Mouse (Mus musculus) gonadal fat pad, adult 2 months (tissue): ENCODE measurements around the gene Dnal4. TPM values are rescaled to one million over a fixed set of nuclear protein-coding genes. Genes with fewer than 3 reads are reported as not detected.

Experiments used
- DNase-seq: peaks from one replicate; pipeline ENCODE4 v3.0.0-alpha.2; 2012; ENCODE audit warnings: low read depth
- polyA plus RNA-seq: library from polyadenylated mRNA; depleted of rRNA; stranded (reverse); fragments of >200 nt; gene quantifications from 2 replicates; pipeline ENCODE4 v1.2.3, GENCODE M21; 2012

Gene Dnal4
- polyA plus RNA-seq, 1 experiment = 42.0 TPM

DNA sequence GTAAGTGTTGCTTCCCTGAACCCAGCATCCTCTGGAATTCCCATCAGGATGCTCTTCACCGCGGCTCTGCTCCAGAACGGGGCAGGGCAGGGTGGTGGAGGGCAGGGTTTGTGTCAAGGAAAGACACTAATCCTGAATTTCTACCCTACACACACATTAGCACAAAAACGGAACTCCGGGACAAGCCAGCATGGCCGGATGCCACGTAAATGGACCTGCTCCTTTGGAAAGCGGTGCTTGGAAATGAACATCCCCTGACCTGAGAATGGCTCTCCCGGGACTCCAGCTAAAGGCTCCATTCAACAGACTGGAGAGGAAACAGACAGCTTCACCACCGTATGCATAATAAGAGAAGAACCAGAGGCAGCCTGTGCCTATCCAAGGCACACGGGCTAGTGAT is 23.1 kb upstream of the Dnal4 start:
- no peak for DNase-seq

GRCm38 (mm10) chr15:79798591-79798990 is 20.9 kb upstream of the Dnal4 start:
- no peak for DNase-seq

DNA sequence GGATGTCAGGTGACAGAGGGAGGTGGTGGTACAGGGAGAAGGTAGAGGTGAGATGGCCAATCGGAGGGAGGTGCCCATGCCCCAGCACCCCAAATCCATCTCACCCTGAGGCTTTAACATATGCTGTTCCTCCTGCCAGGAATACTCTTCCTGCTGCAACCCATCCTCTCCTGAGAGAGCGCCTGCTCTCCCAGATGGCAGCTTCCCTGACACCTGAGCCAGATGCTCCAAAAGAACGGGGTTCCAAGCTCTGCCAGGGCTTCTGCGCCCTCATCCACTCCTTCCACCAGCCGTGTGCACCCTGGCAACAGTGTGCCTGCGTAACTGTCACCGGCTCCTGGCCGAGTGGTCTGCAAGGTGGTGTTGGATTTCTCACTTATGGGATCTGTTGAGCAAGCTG is 20.0 kb upstream of the Dnal4 start:
- DNase-seq = no peak

GRCm38 (mm10) chr15:79797096-79797495 is 19.4 kb upstream of the Dnal4 start:
- no peak for DNase-seq

GRCm38 (mm10) chr15:79796256-79796655 is 18.6 kb upstream of the Dnal4 start:
- DNase-seq = no peak

DNA sequence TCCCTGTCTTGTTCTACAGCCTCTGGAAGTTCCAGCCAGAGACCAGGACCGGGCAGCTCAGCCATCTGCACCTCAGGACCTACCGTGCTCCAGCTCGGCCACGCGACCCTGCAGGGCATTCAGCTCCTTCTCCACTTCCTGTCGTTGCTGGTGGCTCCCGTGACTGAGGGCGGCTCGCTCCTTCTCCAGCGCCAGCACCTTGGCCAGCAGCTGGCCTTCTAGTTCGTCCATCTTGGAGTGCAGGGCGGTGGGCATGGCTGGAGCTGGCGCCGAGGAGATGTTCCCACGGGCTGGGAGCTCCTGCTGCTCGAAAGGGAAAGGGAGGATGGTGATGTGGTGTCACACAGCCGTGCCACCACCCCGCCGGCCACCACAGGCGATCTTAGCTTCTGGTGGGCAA is 16.5 kb upstream of the Dnal4 start:
- no peak for DNase-seq

GRCm38 (mm10) chr15:79793076-79793475 is 15.4 kb upstream of the Dnal4 start:
- no peak for DNase-seq

DNA sequence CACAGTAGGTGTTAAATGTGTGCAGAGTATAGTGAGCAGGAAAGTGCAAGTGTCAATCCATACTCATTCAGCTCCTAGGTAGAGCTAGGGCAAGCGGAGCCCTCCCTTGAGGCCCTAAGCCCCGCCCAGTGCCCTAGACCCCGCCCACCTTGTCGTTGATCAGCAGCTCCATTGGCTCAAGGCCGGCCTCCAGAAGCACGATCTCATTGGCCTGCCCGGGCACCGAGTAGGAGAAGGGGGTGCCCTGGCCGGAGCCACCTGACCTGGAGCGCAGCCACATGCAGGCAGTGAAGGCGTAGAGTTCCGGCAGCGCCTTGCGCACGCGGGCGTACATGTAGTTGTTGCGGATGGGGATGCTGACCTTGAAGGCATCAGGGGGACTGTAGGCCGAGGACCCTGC is 14.8 kb upstream of the Dnal4 start:
- DNase-seq = no peak

- no peak for DNase-seq
These were observed 13.9 kb upstream of the Dnal4 start for GRCm38 (mm10) chr15:79791502-79791901.

- DNase-seq = no peak
These were observed 13.3 kb upstream of the Dnal4 start for GRCm38 (mm10) chr15:79790905-79791304.

DNA sequence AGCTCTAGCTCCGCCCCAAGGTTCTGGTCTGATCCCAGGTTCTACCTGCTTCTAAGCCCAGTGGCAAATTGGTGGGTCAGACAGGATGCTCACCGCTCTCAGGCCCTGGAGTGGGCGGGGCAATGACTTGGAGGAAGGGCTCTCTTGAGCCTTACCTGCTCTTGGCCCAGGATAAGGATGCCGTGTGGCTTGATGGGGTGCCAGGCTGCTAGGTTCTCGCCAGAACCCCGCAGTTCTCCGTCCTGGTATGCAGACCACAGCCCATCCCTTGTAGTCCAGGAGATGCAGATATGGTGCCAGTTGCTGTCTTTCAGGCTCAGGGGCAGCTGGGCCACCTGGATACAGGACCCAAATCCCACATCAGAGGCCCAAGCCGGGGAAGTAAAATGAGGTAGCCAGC is 12.5 kb upstream of the Dnal4 start:
- no peak for DNase-seq

DNA sequence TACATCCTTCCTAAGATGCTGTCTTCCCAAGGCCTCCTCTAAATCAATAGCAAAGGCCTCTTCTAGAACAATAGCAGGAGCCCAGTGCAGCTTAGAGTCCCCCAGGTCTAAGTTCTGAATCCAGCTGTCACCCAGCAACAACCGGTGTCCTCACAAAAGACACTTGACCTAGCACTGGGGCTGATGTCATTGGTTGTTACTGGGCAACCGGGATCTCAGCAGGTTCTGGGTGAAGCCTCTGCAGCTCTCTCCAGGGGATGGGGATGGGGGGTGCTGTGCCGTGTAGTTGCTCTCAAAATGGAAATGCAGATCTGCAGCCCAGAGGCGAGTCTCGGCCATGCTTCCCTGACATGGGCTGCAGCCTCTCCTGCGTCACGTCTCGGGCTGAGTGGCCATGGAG is 10.2 kb upstream of the Dnal4 start:
- DNase-seq = no peak

DNA sequence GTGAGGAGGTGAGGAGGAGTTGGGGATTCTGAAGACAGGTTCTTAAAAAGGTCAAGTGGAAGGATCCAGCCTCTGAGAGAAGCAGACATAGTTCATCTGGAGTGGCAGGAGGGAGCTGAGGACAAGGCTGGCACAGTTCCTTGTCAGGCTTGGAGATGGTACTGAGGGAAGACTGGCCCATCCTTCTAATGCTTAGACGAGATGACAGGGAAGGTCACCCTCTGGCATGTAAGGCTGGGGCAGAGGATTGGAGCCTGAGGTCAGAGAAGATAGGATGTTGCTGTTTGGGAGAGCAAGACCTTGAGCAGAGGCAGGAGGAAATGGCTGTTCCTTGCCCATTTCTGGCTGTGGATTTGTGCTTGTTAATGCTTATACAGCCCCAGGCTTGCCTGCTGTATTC is 7.4 kb upstream of the Dnal4 start:
- DNase-seq = no peak

GRCm38 (mm10) chr15:79775662-79776061 is 2.0 kb downstream of the Dnal4 start:
- DNase-seq = no peak

GRCm38 (mm10) chr15:79774117-79775027 is 3.3 kb downstream of the Dnal4 start:
- DNase-seq = peak; percentile 84

DNA sequence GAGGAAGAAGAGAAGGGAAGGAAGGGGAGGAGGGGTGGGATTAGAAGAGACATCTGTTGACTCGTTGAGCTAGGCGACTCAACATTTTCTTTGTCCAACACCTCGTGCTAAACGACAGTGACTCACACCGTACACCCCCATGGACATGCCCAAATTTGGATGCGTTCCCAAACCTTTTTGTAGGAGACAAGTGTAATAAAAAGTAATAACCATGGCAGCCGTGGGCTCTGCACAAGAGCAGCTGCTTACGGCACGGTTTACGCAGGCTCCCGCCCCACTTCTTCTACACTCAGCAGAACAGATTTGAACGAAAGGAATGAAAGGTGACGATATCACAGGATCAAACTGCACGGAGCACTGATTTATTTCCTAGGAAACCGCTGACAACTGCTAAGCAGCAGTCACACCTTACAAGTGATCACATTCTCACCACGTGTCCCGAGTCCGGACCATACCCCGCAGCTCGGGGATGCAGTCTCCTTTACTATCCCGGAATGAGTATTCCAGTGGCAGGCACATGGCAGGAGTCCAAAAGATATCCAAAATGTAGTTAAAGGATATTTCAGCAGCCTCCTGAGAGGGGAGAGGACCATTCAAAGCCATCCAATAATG is 6.9 kb downstream of the Dnal4 start:
- DNase-seq = no peak

- DNase-seq = no peak
These were observed 9.3 kb downstream of the Dnal4 start for GRCm38 (mm10) chr15:79768302-79768701.

GRCm38 (mm10) chr15:79767327-79767961 is 10.2 kb downstream of the Dnal4 start:
- DNase-seq = no peak

DNA sequence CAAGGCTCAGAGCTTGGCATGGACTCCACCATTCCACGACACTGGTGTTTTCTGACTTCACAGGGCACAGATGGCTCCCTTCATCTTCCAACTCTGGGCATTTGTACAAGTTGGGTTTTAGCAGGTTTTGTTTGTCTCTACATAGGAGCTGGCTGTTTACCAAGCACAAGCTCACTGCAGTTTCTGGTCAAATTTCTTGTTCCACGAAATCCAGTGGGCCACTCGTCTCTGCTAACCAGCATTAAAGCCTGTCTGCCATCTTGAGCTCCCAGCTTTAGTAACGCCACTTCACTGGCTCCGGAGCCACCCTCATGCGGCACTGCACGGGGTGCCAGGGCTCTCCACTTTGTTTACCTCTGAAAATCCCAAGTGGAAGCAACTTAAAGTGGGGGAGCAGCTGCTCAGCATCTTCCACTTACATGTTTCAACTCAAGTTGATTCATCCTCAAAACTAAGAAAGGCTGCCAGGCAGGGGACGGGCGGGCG is 11.0 kb downstream of the Dnal4 start:
- no peak for DNase-seq

GRCm38 (mm10) chr15:79766168-79766567 is 11.5 kb downstream of the Dnal4 start:
- no peak for DNase-seq

GRCm38 (mm10) chr15:79765361-79765760 is 12.3 kb downstream of the Dnal4 start:
- DNase-seq = no peak

DNA sequence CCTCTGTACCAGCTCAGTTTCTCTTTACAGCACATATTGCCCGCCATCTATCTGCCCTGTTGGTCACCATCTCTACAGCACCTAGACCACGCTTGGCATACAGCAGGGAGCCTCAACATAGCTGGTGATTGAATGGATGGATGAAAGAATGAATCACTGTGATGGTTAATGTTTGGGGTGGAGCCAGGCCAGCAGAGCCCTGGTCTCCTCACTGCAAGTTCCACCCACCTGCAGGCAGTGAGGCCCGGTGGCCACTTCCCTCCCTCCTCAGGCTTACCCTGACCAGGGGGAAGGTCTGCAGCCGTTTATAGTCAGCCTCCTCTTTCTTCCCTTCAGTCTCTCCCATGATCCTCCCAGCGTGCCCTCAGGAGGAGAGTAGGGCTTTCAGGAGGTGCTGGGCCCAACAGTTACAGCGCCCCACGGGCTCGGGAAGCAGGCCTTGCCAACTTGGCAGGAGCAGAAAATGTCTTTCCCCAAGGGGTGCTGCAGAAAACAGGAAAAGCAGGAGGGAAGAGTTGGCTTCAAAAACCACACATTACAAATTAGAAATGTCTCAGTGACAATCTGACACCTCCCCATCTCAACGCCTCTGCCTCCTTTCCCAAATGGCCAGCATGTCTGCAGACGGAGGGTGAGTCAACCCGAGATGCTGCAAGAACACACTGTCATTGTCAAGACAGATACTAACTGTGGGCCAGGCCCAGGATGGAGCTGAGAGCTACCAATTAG is 12.9 kb downstream of the Dnal4 start:
- no peak for DNase-seq
